Mouse (Mus musculus) G1E (cell line): ENCODE data around the gene Dapk1. TPM values are rescaled to one million over a fixed set of nuclear protein-coding genes. Genes with fewer than 3 reads are reported as not detected.

Experiments
- ATAC-seq: 2 replicates; pipeline ENCODE4 v1.8.0; 2016; ENCODE audit warnings: mild to moderate bottlenecking; ENCODE audit not compliant: insufficient number of reproducible peaks, poor library complexity, low FRiP score, severe bottlenecking; ENCODE audit errors: extremely low read depth
- DNase-seq: peaks from one replicate; pipeline ENCODE4 v3.0.0; 2012; ENCODE audit warnings: low spot score
- H3K27me3 ChIP-seq: 2 replicates; pipeline ENCODE4 v1.6.1; 2012; ENCODE audit warnings: mild to moderate bottlenecking, low read length, inconsistent platforms; ENCODE audit not compliant: insufficient read depth
- H3K36me3 ChIP-seq: replicated peaks from 2 replicates; pipeline ENCODE3; 2012; ENCODE audit warnings: mild to moderate bottlenecking, inconsistent platforms
- H3K4me1 ChIP-seq: 2 replicates; pipeline ENCODE4 v1.6.1; 2012; ENCODE audit warnings: low read depth, low read length, inconsistent platforms, mixed read lengths; ENCODE audit not compliant: insufficient read depth
- H3K4me3 ChIP-seq: 2 replicates; pipeline ENCODE4 v1.5.1; 2012; ENCODE audit warnings: low read depth, mild to moderate bottlenecking, inconsistent platforms, low read length, moderate library complexity, mixed read lengths
- H3K9me3 ChIP-seq: replicated peaks from 2 replicates; pipeline ENCODE4 v1.6.1; 2012; ENCODE audit warnings: inconsistent platforms
- CTCF ChIP-seq: IDR thresholded peaks from 2 replicates; pipeline ENCODE4 v1.5.1; 2012; ENCODE audit warnings: low read depth, low read length, inconsistent platforms, mixed read lengths
- GATA1 ChIP-seq: IDR thresholded peaks from 2 replicates; pipeline ENCODE4 v1.6.1; 2012; ENCODE audit warnings: borderline replicate concordance, low read length, inconsistent platforms, mixed read lengths
- GATA2 ChIP-seq: IDR thresholded peaks from 2 replicates; pipeline ENCODE4 v1.6.1; 2012; ENCODE audit warnings: low read depth, low read length, inconsistent platforms, borderline replicate concordance
- POLR2AphosphoS5 ChIP-seq: IDR thresholded peaks from 2 replicates; pipeline ENCODE4 v1.6.1; 2012; ENCODE audit warnings: low read depth, low read length, inconsistent platforms; ENCODE audit not compliant: insufficient replicate concordance
- TAL1 ChIP-seq: conservative IDR thresholded peaks from 2 replicates; pipeline ENCODE4 v1.6.1; 2012; ENCODE audit warnings: low read depth, low read length, inconsistent platforms, mixed read lengths
- polyA plus RNA-seq: library from polyadenylated mRNA; stranded (reverse); fragments of >175 nt; gene quantifications from 2 replicates; pipeline ENCODE4 v1.2.3, GENCODE M21; 2012
- total RNA-seq, 2 experiments: library from RNA; stranded (forward) in 1 of 2; stranded (reverse) in 1 of 2; fragments of 200-1000 nt in 1 of 2; fragments of >200 nt in 1 of 2; fragmentation: Nextera tagmentation in 1 of 2; gene quantifications; 2 replicates each; pipeline ENCODE4 v1.2.3; 2014 to 2017

Gene Dapk1
- total and polyA plus RNA-seq, 3 experiments = 0.05 TPM; not detected in 2

DNA sequence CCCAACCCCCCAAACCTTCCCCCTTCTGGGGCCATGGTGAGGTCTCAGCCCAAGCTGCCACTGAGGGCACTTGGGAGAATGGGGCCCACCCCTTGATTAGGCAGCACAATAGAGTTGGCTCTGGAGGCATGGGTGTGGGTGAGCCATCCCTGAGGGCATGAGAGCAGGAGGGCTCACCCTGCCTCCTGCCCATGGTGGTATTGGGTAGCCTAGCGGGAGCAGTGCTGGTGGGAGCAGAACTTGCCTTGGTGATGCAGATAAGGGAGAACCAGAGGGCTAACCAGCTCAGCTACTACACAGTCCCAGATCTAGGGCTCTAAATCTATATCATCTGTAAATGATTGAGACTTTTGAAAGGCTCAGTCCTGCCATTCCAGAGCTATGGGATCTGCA lies 32.2 kb upstream of the Dapk1 start:
- no peak for DNase-seq
- TF ChIP-seq GATA1 (no peak), CTCF (no peak), TAL1 (no peak), POLR2AphosphoS5 (no peak), GATA2 (no peak)
- no peak for ATAC-seq
- H3K4me1 ChIP-seq = no peaks in the 10 kb centered on the region
- no peaks in the 10 kb centered on the region for H3K27me3 ChIP-seq
- peaks cover 30% of the 10 kb centered on the region for H3K9me3 ChIP-seq
- H3K4me3 ChIP-seq = no peak overlapping the region
- no peaks in the 10 kb centered on the region for H3K36me3 ChIP-seq

DNA sequence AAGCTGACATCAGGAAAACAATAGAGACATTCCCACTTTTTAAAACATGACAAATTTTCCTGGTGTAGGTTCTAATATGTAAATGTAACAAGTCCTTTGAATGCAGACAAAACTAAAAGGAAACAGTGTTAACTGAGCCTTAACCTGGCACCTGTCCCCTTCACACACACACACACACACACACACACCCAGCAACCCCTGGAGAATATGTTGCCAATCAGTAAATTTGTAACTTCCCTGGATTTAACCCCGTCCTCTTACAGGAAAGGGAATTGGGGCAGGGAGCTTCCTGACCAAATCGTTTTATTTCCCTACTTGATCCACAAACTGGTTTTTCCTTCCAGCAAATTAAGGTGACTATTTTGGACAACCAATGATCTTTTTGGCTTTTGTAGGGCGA lies 28.2 kb upstream of the Dapk1 start:
- ATAC-seq (no peak), DNase-seq (no peak)
- TF ChIP-seq GATA1 (no peak), POLR2AphosphoS5 (no peak), CTCF (no peak), GATA2 (no peak), TAL1 (no peak)
- H3K4me1 ChIP-seq = no peaks in the 10 kb centered on the region
- no peak overlapping the region for H3K4me3 ChIP-seq
- H3K9me3 ChIP-seq = peaks cover 43% of the 10 kb centered on the region
- no peaks in the 10 kb centered on the region for H3K27me3 ChIP-seq
- no peaks in the 10 kb centered on the region for H3K36me3 ChIP-seq

DNA sequence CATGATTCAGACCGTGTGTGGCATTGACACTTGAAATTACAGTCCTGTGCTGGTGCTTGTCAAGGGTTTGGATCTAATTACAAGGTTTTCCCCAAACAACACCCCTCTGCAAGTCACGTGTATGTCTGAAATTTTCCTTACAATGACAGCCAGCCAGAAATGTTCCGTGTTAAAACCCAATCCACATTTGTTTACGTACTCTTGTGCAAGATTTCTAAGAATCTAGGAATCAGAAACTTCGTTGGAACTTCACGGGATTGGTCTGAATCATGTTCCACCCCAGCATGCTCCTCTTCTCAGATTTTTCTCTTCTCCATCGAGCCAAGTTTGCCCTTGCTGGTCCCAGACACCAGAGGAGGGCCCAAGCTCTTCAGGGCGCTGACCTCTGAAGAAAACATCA lies 27.8 kb upstream of the Dapk1 start:
- Histone ChIP-seq H3K9me3 (peaks cover 42% of the 10 kb centered on the region), H3K4me3 (no peak overlapping the region), H3K27me3 (no peaks in the 10 kb centered on the region), H3K36me3 (no peaks in the 10 kb centered on the region), H3K4me1 (no peaks in the 10 kb centered on the region)
- DNase-seq = no peak
- TF ChIP-seq TAL1 (no peak), POLR2AphosphoS5 (no peak), CTCF (no peak), GATA1 (no peak), GATA2 (no peak)
- ATAC-seq = no peak

DNA sequence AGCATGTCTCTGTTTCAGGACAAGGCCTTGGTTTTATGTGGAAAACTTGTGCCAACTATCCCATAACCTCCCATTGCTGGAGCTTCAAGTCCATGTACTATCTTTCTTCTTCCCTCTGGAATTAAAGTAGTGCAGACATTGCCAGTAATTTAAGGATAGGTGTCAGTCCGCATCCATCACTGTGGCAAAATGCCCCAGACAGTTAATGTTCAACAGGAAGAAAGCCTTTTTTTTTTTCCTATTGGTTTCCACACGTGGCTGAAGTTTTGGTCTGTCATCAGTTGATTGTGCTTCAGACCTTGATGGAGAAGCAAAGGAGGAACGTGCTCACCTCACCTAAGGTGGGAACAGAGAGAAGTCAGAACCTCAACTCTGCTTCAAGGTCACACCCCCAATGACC lies 23.2 kb upstream of the Dapk1 start:
- Histone ChIP-seq H3K36me3 (no peaks in the 10 kb centered on the region), H3K9me3 (peaks cover 37% of the 10 kb centered on the region), H3K4me1 (no peaks in the 10 kb centered on the region), H3K27me3 (no peaks in the 10 kb centered on the region), H3K4me3 (no peak overlapping the region)
- ATAC-seq (no peak), DNase-seq (no peak)
- TF ChIP-seq POLR2AphosphoS5 (no peak), TAL1 (no peak), GATA1 (no peak), CTCF (no peak), GATA2 (no peak)

GRCm38 (mm10) chr13:60594866-60595265 lies 6.9 kb upstream of the Dapk1 start:
- Histone ChIP-seq H3K4me1 (no peaks in the 10 kb centered on the region), H3K9me3 (peaks cover 36% of the 10 kb centered on the region), H3K36me3 (no peaks in the 10 kb centered on the region), H3K4me3 (no peak overlapping the region), H3K27me3 (no peaks in the 10 kb centered on the region)
- no peak for DNase-seq
- no peak for TF ChIP-seq TAL1
- TF ChIP-seq CTCF = no peak
- TF ChIP-seq POLR2AphosphoS5 = no peak
- no peak for TF ChIP-seq GATA1
- no peak for TF ChIP-seq GATA2
- no peak for ATAC-seq

DNA sequence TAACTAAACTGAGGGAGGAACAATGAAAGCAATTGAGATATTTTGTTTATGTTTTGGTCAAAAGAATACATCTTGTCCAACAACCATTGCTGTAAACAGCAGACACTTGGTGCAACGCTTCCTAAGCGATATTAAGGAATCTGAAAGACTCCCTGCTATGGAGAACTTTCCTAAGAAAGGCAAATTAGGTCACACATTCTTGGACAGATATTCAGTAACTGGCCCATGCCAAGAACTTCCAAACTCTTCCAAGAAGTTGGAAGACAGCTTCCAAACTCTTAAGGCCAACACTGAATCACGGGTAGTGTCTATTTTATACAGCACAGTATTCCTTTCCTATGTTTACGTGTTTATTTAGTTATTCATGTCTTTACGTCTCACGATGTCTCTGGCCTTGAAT lies 6.2 kb upstream of the Dapk1 start:
- TF ChIP-seq CTCF (no peak), POLR2AphosphoS5 (no peak), GATA1 (no peak), TAL1 (no peak), GATA2 (no peak)
- ATAC-seq (no peak), DNase-seq (no peak)
- Histone ChIP-seq H3K4me3 (no peak overlapping the region), H3K27me3 (no peaks in the 10 kb centered on the region), H3K36me3 (no peaks in the 10 kb centered on the region), H3K9me3 (peaks cover 34% of the 10 kb centered on the region), H3K4me1 (no peaks in the 10 kb centered on the region)
